Mouse (Mus musculus) testis, adult 2 months (tissue): ENCODE results near the gene Mipol1.

Experiments used
- CTCF ChIP-seq: fragments of 200-500 bp; IDR thresholded peaks from 2 replicates; pipeline ENCODE4 v1.5.1; 2012; ENCODE audit warnings: low read depth, mild to moderate bottlenecking, inconsistent platforms, low read length, moderate library complexity; ENCODE audit not compliant: control insufficient read depth, insufficient read depth, insufficient replicate concordance
- POLR2A ChIP-seq: fragments of 200-500 bp; IDR thresholded peaks from 2 replicates; pipeline ENCODE4 v1.6.1; 2012; ENCODE audit warnings: low read depth, mild to moderate bottlenecking, inconsistent platforms, low read length, moderate library complexity; ENCODE audit not compliant: control insufficient read depth

DNA sequence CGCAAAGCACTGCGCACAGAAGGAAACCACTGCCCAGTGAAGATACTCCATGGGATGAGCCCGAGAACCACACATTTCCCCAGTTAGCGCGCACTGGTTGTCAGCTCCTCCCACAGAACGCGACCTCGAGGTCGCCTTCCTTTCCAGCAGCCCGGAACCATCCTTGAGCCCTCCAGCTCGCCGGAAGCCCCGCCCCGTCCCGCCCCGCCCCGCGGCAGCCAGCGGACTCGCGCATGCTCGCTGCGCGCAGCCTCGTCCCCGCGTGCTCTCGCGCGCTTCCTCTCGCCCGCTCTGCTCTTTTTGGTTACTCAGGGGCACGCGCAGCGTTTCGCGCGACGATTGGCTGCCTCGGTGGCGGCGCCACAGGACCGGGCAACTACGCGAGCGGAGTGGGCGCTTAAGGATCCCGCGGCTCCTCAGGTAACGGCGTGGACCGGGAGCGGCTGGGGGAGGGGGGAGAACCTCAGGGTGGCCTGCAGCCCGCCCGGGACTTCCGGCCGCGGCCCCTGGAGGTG is at the start of gene Mipol1, which contains the start of gene Prps1l3:
- TF ChIP-seq CTCF (no peak), POLR2A (peak; percentile 78)
